Mouse (Mus musculus) limb, embryonic 15.5 days (tissue): Measurements from ENCODE around the gene Eps15l1. TPM values are rescaled to one million over a fixed set of nuclear protein-coding genes. Genes with fewer than 3 reads are reported as not detected.

ENCODE experiments used
- ATAC-seq: fragments of 200-750 bp; cut with Nextera tagmentation; 2 replicates; pipeline ENCODE4 v1.8.0; 2017; ENCODE audit warnings: low read depth, moderate TSS enrichment; ENCODE audit not compliant: insufficient number of reproducible peaks, low FRiP score, low TSS enrichment
- H3K27ac ChIP-seq: fragments of 300-500 bp; sonication (generic); 2 replicates; pipeline ENCODE4 v1.5.1; 2015; ENCODE audit warnings: moderate library complexity, mild to moderate bottlenecking, inconsistent platforms
- H3K27me3 ChIP-seq: fragments of 300-500 bp; sonication (generic); 2 replicates; pipeline ENCODE4 v1.6.1; 2015; ENCODE audit warnings: inconsistent platforms
- H3K36me3 ChIP-seq: fragments of 300-500 bp; sonication (generic); 2 replicates; pipeline ENCODE4 v1.6.1; 2015; ENCODE audit warnings: inconsistent platforms
- H3K4me1 ChIP-seq: fragments of 300-500 bp; sonication (generic); 2 replicates; pipeline ENCODE4 v1.6.1; 2015; ENCODE audit warnings: inconsistent platforms
- H3K4me2 ChIP-seq: fragments of 300-500 bp; sonication (generic); 2 replicates; pipeline ENCODE4 v1.6.1; 2015; ENCODE audit warnings: mild to moderate bottlenecking, inconsistent platforms
- H3K4me3 ChIP-seq: fragments of 300-500 bp; sonication (generic); 2 replicates; pipeline ENCODE4 v1.5.1; 2015; ENCODE audit warnings: mild to moderate bottlenecking, inconsistent platforms
- H3K9ac ChIP-seq: fragments of 300-500 bp; sonication (generic); 2 replicates; pipeline ENCODE4 v1.6.1; 2015; ENCODE audit warnings: inconsistent platforms
- H3K9me3 ChIP-seq: fragments of 300-500 bp; sonication (generic); 2 replicates; pipeline ENCODE4 v1.6.1; 2016; ENCODE audit warnings: inconsistent platforms
- WGBS: fragments of 180-500 bp; shearing (Covaris S2); methylation state at CpG from one replicate; pipeline ENCODE4 v1.1.7; 2015; 5-methylcytosine and 5-hydroxymethylcytosine counted together
- polyA plus RNA-seq: library from polyadenylated mRNA; unstranded; fragments of >200 nt; fragmentation: Nextera tagmentation; extraction: Ambion mirVana; gene quantifications from 2 replicates; pipeline ENCODE4 v1.2.1, GENCODE M21; 2015

The Eps15l1 gene
- polyA plus RNA-seq, 1 experiment from 2014 or later: 54.8 TPM

- 0 out of 2 replicates have a peak overlapping the region, but pooled peaks have one; percentile 8 for H3K27ac ChIP-seq
- no peaks in the 10 kb centered on the region for H3K27me3 ChIP-seq
- H3K4me1 ChIP-seq: 0 out of 2 replicates have a peak, but pooled peaks cover 17% of the 10 kb centered on the region
- peaks cover 3% of the 10 kb centered on the region; the same call in 1 of the 2 replicates for H3K36me3 ChIP-seq
- H3K9ac ChIP-seq: no peak overlapping the region
- WGBS: 61% methylated on average over 1 of the region's 1 CpGs
- H3K9me3 ChIP-seq: no peaks in the 10 kb centered on the region
- no peak overlapping the region for H3K4me2 ChIP-seq
- no peak overlapping the region for H3K4me3 ChIP-seq
- no peak for ATAC-seq
Observed at GRCm38 (mm10) chr8:72407878-72408277, 13.4 kb downstream of the Eps15l1 start.

- no peak overlapping the region for H3K4me3 ChIP-seq
- peaks cover 18% of the 10 kb centered on the region for H3K36me3 ChIP-seq
- H3K4me2 ChIP-seq: no peak overlapping the region
- H3K9ac ChIP-seq: no peak overlapping the region
- H3K27ac ChIP-seq: no peak overlapping the region
- ATAC-seq: no peak
- H3K9me3 ChIP-seq: no peaks in the 10 kb centered on the region
- no peaks in the 10 kb centered on the region for H3K27me3 ChIP-seq
- WGBS: 95% methylated on average over 3 of the region's 3 CpGs
- 0 out of 2 replicates have a peak, but pooled peaks cover 11% of the 10 kb centered on the region for H3K4me1 ChIP-seq
Observed at GRCm38 (mm10) chr8:72402981-72403380, 18.3 kb downstream of the Eps15l1 start.

- H3K4me2 ChIP-seq: no peak overlapping the region
- ATAC-seq: no peak
- H3K9me3 ChIP-seq: no peaks in the 10 kb centered on the region
- H3K4me1 ChIP-seq: 0 out of 2 replicates have a peak, but pooled peaks cover 7% of the 10 kb centered on the region
- no peak overlapping the region for H3K4me3 ChIP-seq
- H3K36me3 ChIP-seq: peaks cover 33% of the 10 kb centered on the region
- no peak overlapping the region for H3K27ac ChIP-seq
- WGBS: 67% methylated on average over 1 of the region's 1 CpGs
- no peak overlapping the region for H3K9ac ChIP-seq
- H3K27me3 ChIP-seq: no peaks in the 10 kb centered on the region
Observed at GRCm38 (mm10) chr8:72401381-72401780, 19.9 kb downstream of the Eps15l1 start.

- H3K27me3 ChIP-seq: no peaks in the 10 kb centered on the region
- WGBS: 88% methylated on average over 2 of the region's 2 CpGs
- peaks cover 97% of the 10 kb centered on the region for H3K36me3 ChIP-seq
- H3K9me3 ChIP-seq: no peaks in the 10 kb centered on the region
- H3K9ac ChIP-seq: no peak overlapping the region
- no peaks in the 10 kb centered on the region for H3K4me1 ChIP-seq
- H3K4me2 ChIP-seq: no peak overlapping the region
- no peak overlapping the region for H3K27ac ChIP-seq
- no peak overlapping the region for H3K4me3 ChIP-seq
- ATAC-seq: no peak
Observed at GRCm38 (mm10) chr8:72385737-72386136, 35.5 kb downstream of the Eps15l1 start.

- no peak overlapping the region for H3K4me3 ChIP-seq
- no peaks in the 10 kb centered on the region for H3K9me3 ChIP-seq
- no peaks in the 10 kb centered on the region for H3K27me3 ChIP-seq
- H3K27ac ChIP-seq: no peak overlapping the region
- H3K4me1 ChIP-seq: no peaks in the 10 kb centered on the region
- WGBS: 51% methylated on average over 5 of the region's 5 CpGs
- no peak overlapping the region for H3K4me2 ChIP-seq
- ATAC-seq: no peak
- H3K9ac ChIP-seq: no peak overlapping the region
- H3K36me3 ChIP-seq: peaks cover 99% of the 10 kb centered on the region
Observed at GRCm38 (mm10) chr8:72382395-72382794, 38.9 kb downstream of the Eps15l1 start.

- WGBS: 88% methylated on average over 8 of the region's 8 CpGs
- Histone ChIP-seq H3K4me2 (no peak overlapping the region), H3K27ac (no peak overlapping the region), H3K27me3 (no peaks in the 10 kb centered on the region), H3K4me3 (no peak overlapping the region), H3K9ac (no peak overlapping the region), H3K4me1 (no peaks in the 10 kb centered on the region), H3K9me3 (no peaks in the 10 kb centered on the region), H3K36me3 (peaks cover 98% of the 10 kb centered on the region)
- ATAC-seq: no peak
Observed at GRCm38 (mm10) chr8:72380656-72381055, 40.6 kb downstream of the Eps15l1 start.

GRCm38 (mm10) chr8:72376900-72377299, 44.4 kb downstream of the Eps15l1 start:
- ATAC-seq: no peak
- Histone ChIP-seq H3K27me3 (no peaks in the 10 kb centered on the region), H3K36me3 (peaks cover 95% of the 10 kb centered on the region), H3K27ac (no peak overlapping the region), H3K4me2 (no peak overlapping the region), H3K9ac (no peak overlapping the region), H3K4me3 (no peak overlapping the region), H3K4me1 (no peaks in the 10 kb centered on the region), H3K9me3 (no peaks in the 10 kb centered on the region)
- WGBS: 86% methylated on average over 2 of the region's 2 CpGs

- H3K27ac ChIP-seq: no peak overlapping the region
- no peak for ATAC-seq
- H3K9ac ChIP-seq: no peak overlapping the region
- 87% methylated on average over 5 of the region's 5 CpGs for WGBS
- H3K4me3 ChIP-seq: no peak overlapping the region
- peaks cover 95% of the 10 kb centered on the region for H3K36me3 ChIP-seq
- no peak overlapping the region for H3K4me2 ChIP-seq
- H3K27me3 ChIP-seq: no peaks in the 10 kb centered on the region
- H3K9me3 ChIP-seq: no peaks in the 10 kb centered on the region
- H3K4me1 ChIP-seq: no peaks in the 10 kb centered on the region
Observed at GRCm38 (mm10) chr8:72376309-72376708, 45.0 kb downstream of the Eps15l1 start.

- Histone ChIP-seq H3K27me3 (no peaks in the 10 kb centered on the region), H3K4me1 (no peaks in the 10 kb centered on the region), H3K4me3 (no peak overlapping the region), H3K9ac (no peak overlapping the region), H3K4me2 (no peak overlapping the region), H3K9me3 (no peaks in the 10 kb centered on the region), H3K27ac (no peak overlapping the region), H3K36me3 (peaks cover 96% of the 10 kb centered on the region)
- WGBS: 94% methylated on average over 5 of the region's 5 CpGs
- no peak for ATAC-seq
Observed at GRCm38 (mm10) chr8:72375161-72375560, 46.1 kb downstream of the Eps15l1 start.

- H3K4me1 ChIP-seq: no peaks in the 10 kb centered on the region
- WGBS: 91% methylated on average over 4 of the region's 4 CpGs
- ATAC-seq: no peak
- no peaks in the 10 kb centered on the region for H3K9me3 ChIP-seq
- no peak overlapping the region for H3K4me3 ChIP-seq
- no peak overlapping the region for H3K9ac ChIP-seq
- H3K4me2 ChIP-seq: no peak overlapping the region
- H3K27ac ChIP-seq: no peak overlapping the region
- peaks cover 95% of the 10 kb centered on the region for H3K36me3 ChIP-seq
- H3K27me3 ChIP-seq: no peaks in the 10 kb centered on the region
Observed at GRCm38 (mm10) chr8:72372311-72372710, 48.9 kb downstream of the Eps15l1 start.

GRCm38 (mm10) chr8:72371356-72371755, 49.9 kb downstream of the Eps15l1 start:
- H3K27me3 ChIP-seq: no peaks in the 10 kb centered on the region
- H3K4me3 ChIP-seq: no peak overlapping the region
- peaks cover 95% of the 10 kb centered on the region for H3K36me3 ChIP-seq
- ATAC-seq: no peak
- 87% methylated on average over 3 of the region's 3 CpGs for WGBS
- H3K9ac ChIP-seq: no peak overlapping the region
- no peak overlapping the region for H3K27ac ChIP-seq
- no peak overlapping the region for H3K4me2 ChIP-seq
- H3K9me3 ChIP-seq: no peaks in the 10 kb centered on the region
- no peaks in the 10 kb centered on the region for H3K4me1 ChIP-seq

- 92% methylated on average over 2 of the region's 2 CpGs for WGBS
- H3K9ac ChIP-seq: no peak overlapping the region
- 0 out of 2 replicates have a peak, but pooled peaks cover 3% of the 10 kb centered on the region for H3K4me1 ChIP-seq
- no peak for ATAC-seq
- H3K27ac ChIP-seq: no peak overlapping the region
- H3K4me3 ChIP-seq: no peak overlapping the region
- H3K36me3 ChIP-seq: peaks cover 97% of the 10 kb centered on the region
- H3K9me3 ChIP-seq: no peaks in the 10 kb centered on the region
- H3K27me3 ChIP-seq: no peaks in the 10 kb centered on the region
- no peak overlapping the region for H3K4me2 ChIP-seq
Observed at GRCm38 (mm10) chr8:72366435-72366834, 54.8 kb downstream of the Eps15l1 start.

GRCm38 (mm10) chr8:72365826-72366225, 55.4 kb downstream of the Eps15l1 start:
- no peak overlapping the region for H3K4me3 ChIP-seq
- H3K36me3 ChIP-seq: peaks cover 96% of the 10 kb centered on the region
- no peak for ATAC-seq
- no peaks in the 10 kb centered on the region for H3K9me3 ChIP-seq
- WGBS: 11% methylated on average over 3 of the region's 3 CpGs
- H3K4me1 ChIP-seq: 0 out of 2 replicates have a peak, but pooled peaks cover 3% of the 10 kb centered on the region
- H3K4me2 ChIP-seq: no peak overlapping the region
- H3K9ac ChIP-seq: no peak overlapping the region
- no peaks in the 10 kb centered on the region for H3K27me3 ChIP-seq
- 0 out of 2 replicates have a peak overlapping the region, but pooled peaks have one; percentile 7 for H3K27ac ChIP-seq
